Mouse (Mus musculus): ENCODE measurements at regions not wholly inside any gene's neighbourhood (a gene's known extent, or its start where the extent isn't known, plus 50 kb on each side); places are given as distances from the start of the nearest gene placed in this dataset.

- TF ChIP-seq CTCF (IDR thresholded peaks at IDR 0.05; ENCODE audit: extremely low read depth, insufficient read length, insufficient replicate concordance, low read depth, low read length) (no peak), POLR2A (IDR thresholded peaks at IDR 0.05; ENCODE audit: low read depth, low read length) (no peak)
Observed at GRCm38 (mm10) chr15:74296277-74296676, 339.9 kb downstream of the Mroh4 start.

Data from small intestine, adult 2 months (tissue).